ENCODE assay signal across 8 mouse cellular contexts in genomic region chr8:128686429-128686990, GRCm38 (mm10). TPM values are rescaled to one million over a fixed set of nuclear protein-coding genes. Genes with fewer than 3 reads are reported as not detected.
DNase-seq lines count a peak whose midpoint lies in the region; ATAC-seq lines count a peak whose summit lies in the region.

No protein-coding gene starts in this region.

- peak overlapping the region; percentile 82 for H3K4me3 ChIP-seq in heart, embryonic 16.5 days (ENCODE audit: low read length)
- H3K4me3 ChIP-seq in hindbrain, embryonic 12.5 days = peak overlapping the region; percentile 85
- peak overlapping the region; percentile 90 for H3K4me3 ChIP-seq in midbrain, embryonic 11.5 days (ENCODE audit: low read depth, low read length)

- no peak for DNase-seq in heart, postnatal 14 days
- peak; percentile 9 for DNase-seq in WW6 (ENCODE audit: low read depth, low spot score)
- no peak for DNase-seq in midbrain, embryonic 11.5 days (ENCODE audit: low spot score, missing footprints)
- DNase-seq in kidney, postnatal 14 days = no peak
- no peak for DNase-seq in thymus, postnatal 0 days (ENCODE audit: low spot score)

- no peaks in the 10 kb centered on the region for H3K9me3 ChIP-seq in heart, embryonic 16.5 days (replicated peaks; ENCODE audit: control insufficient read depth, low read length)
- H3K9me3 ChIP-seq in hindbrain, embryonic 12.5 days (replicated peaks) = no peaks in the 10 kb centered on the region
- H3K9me3 ChIP-seq in midbrain, embryonic 11.5 days (ENCODE audit: control insufficient read depth, low read length) = no peaks in the 10 kb centered on the region

- H3K4me2 ChIP-seq in heart, embryonic 16.5 days (ENCODE audit: low read depth, low read length) = peak overlapping the region; percentile 68
- peak overlapping the region; percentile 66 for H3K4me2 ChIP-seq in hindbrain, embryonic 12.5 days (replicated peaks)
- peak overlapping the region; percentile 63 for H3K4me2 ChIP-seq in midbrain, embryonic 11.5 days

- H3K36me3 ChIP-seq in heart, embryonic 16.5 days (ENCODE audit: control insufficient read depth, insufficient read depth) = no peaks in the 10 kb centered on the region
- no peaks in the 10 kb centered on the region for H3K36me3 ChIP-seq in hindbrain, embryonic 12.5 days
- H3K36me3 ChIP-seq in midbrain, embryonic 11.5 days (ENCODE audit: control insufficient read depth, insufficient read depth, low read length) = no peaks in the 10 kb centered on the region

- peak overlapping the region; percentile 97 for H3K9ac ChIP-seq in heart, embryonic 16.5 days (ENCODE audit: low read length)
- H3K9ac ChIP-seq in hindbrain, embryonic 12.5 days = peak overlapping the region; percentile 97
- H3K9ac ChIP-seq in midbrain, embryonic 11.5 days (ENCODE audit: low read length) = peak overlapping the region; percentile 98

- H3K27me3 ChIP-seq in heart, embryonic 16.5 days (ENCODE audit: control insufficient read depth, insufficient read depth, low read length) = no peaks in the 10 kb centered on the region
- H3K27me3 ChIP-seq in hindbrain, embryonic 12.5 days = no peaks in the 10 kb centered on the region
- no peaks in the 10 kb centered on the region for H3K27me3 ChIP-seq in midbrain, embryonic 11.5 days (ENCODE audit: control insufficient read depth, insufficient read depth, low read length)

- peaks cover 25% of the 10 kb centered on the region for H3K4me1 ChIP-seq in heart, embryonic 16.5 days (ENCODE audit: control insufficient read depth, insufficient read depth, low read length)
- peaks cover 25% of the 10 kb centered on the region for H3K4me1 ChIP-seq in hindbrain, embryonic 12.5 days
- peaks cover 15% of the 10 kb centered on the region for H3K4me1 ChIP-seq in midbrain, embryonic 11.5 days (ENCODE audit: control insufficient read depth, insufficient read depth, low read length)

- peak overlapping the region; percentile 98 for H3K27ac ChIP-seq in heart, embryonic 16.5 days (ENCODE audit: low read length)
- H3K27ac ChIP-seq in hindbrain, embryonic 12.5 days = peak overlapping the region; percentile 99; the same call in 1 of the 2 replicates
- peak overlapping the region; percentile 98; the same call in 1 of the 2 replicates for H3K27ac ChIP-seq in midbrain, embryonic 11.5 days (ENCODE audit: low read depth, low read length)

- WGBS in heart, embryonic 16.5 days = 0% methylated on average over 2 of the region's 2 CpGs
- 0% methylated on average over 2 of the region's 2 CpGs for WGBS in hindbrain, embryonic 12.5 days
- 0% methylated on average over 2 of the region's 2 CpGs for WGBS in midbrain, embryonic 11.5 days

- intact Hi-C loops in heart, postnatal 14 days (cut with DNase I) = no loop called here

- ATAC-seq in heart, embryonic 16.5 days (replicated peaks; ENCODE audit: extremely low read depth, insufficient read depth, low FRiP score) = no peak
- ATAC-seq in hindbrain, embryonic 12.5 days (ENCODE audit: low FRiP score) = 0 out of 2 replicates have a peak, but pooled peaks have one; percentile 6
- no peak for ATAC-seq in midbrain, embryonic 11.5 days (ENCODE audit: low FRiP score)
- ATAC-seq in inflammation-experienced regulatory T-cells, adult 6 months = no peak

RNA-seq across cellular contexts. Expression of gene Itgb1, which starts 1.1 kb away (rescaled TPM):
- 346 and 349 TPM in 2 replicates for polyA plus RNA-seq in heart, embryonic 16.5 days (2015; fragmentation: Nextera tagmentation; extraction: Ambion mirVana)
- 100 to 1,000 TPM; 467 to 472 TPM for total RNA-seq in heart, postnatal 14 days (2021)
- polyA plus RNA-seq in hindbrain, embryonic 12.5 days (2016; fragmentation: Nextera tagmentation; extraction: Ambion mirVana) = 183 and 203 TPM in 2 replicates
- 165 and 188 TPM in 2 replicates for polyA plus RNA-seq in midbrain, embryonic 11.5 days (2014; fragmentation: Nextera tagmentation; extraction: Ambion mirVana)
- polyA plus RNA-seq in inflammation-experienced regulatory T-cells, adult 6 months (2017; shearing (Covaris generic)) = 100 to 1,000 TPM; 160 to 315 (median 162) TPM
- polyA plus RNA-seq in thymus, postnatal 0 days (2015; fragmentation: Nextera tagmentation; extraction: Ambion mirVana) = 105 and 107 TPM in 2 replicates
